Mouse (Mus musculus) small intestine, adult 2 months (tissue): ENCODE data around the gene Pdk1.

Source experiments
- CTCF ChIP-seq: fragments of 200-500 bp; IDR thresholded peaks from 2 replicates; pipeline ENCODE4 v1.5.1; 2012; ENCODE audit warnings: low read depth, mild to moderate bottlenecking, control low read depth, inconsistent platforms, low read length, moderate library complexity, mixed read lengths; ENCODE audit not compliant: insufficient replicate concordance, insufficient read length; ENCODE audit errors: extremely low read depth
- POLR2A ChIP-seq: fragments of 200-500 bp; IDR thresholded peaks from 2 replicates; pipeline ENCODE4 v1.6.1; 2012; ENCODE audit warnings: low read depth, mild to moderate bottlenecking, control low read depth, inconsistent platforms, low read length, moderate library complexity

GRCm38 (mm10) chr2:71872141-71872540, 883 bp upstream of the Pdk1 start:
- TF ChIP-seq CTCF (no peak), POLR2A (no peak)
